Comparison of ENCODE assay signal across 9 mouse cellular contexts in genomic region chr5:52878847-52879246, GRCm38 (mm10). TPM values are rescaled to one million over a fixed set of nuclear protein-coding genes. Genes with fewer than 3 reads are reported as not detected.
DNase-seq lines count a peak whose midpoint lies in the region; ATAC-seq and TF ChIP-seq lines count a peak whose summit lies in the region.
"Had no signal": no experiment of that assay in that cellular context is flagged by ENCODE, and none has a peak within 500 bp of the region (broad histone marks: within the 10 kb centered on the region; RNA-seq: fewer than 3 reads in every experiment).

No protein-coding gene starts in this region.

- ATAC-seq in cerebellum, adult (ENCODE audit: insufficient number of reproducible peaks, low FRiP score, low TSS enrichment): peak; percentile 74; the same call in 1 of the 2 replicates
- peak; percentile 84 for ATAC-seq in forebrain, embryonic 15.5 days (replicated peaks)
- peak; percentile 78; the same call in 1 of the 2 replicates for ATAC-seq in hindbrain, postnatal 0 days

- peak; percentile 76 for TF ChIP-seq CTCF in hindbrain, postnatal 0 days (IDR thresholded peaks at IDR 0.05; ENCODE audit: low read depth)

- 4% methylated on average over 10 of the region's 14 CpGs for WGBS in forebrain, embryonic 15.5 days
- WGBS in hindbrain, postnatal 0 days: 8% methylated on average over 8 of the region's 14 CpGs

- H3K4me1 ChIP-seq in forebrain, embryonic 15.5 days: no peaks in the 10 kb centered on the region
- no peaks in the 10 kb centered on the region for H3K4me1 ChIP-seq in hindbrain, postnatal 0 days (ENCODE audit: insufficient read depth, low read length)
- H3K4me1 ChIP-seq in megakaryocyte, embryonic 14.5 days: no peaks in the 10 kb centered on the region
- H3K4me1 ChIP-seq: limb, embryonic 15.5 days had no signal

- H3K9me3 ChIP-seq in forebrain, embryonic 15.5 days: no peaks in the 10 kb centered on the region
- H3K9me3 ChIP-seq in hindbrain, postnatal 0 days (ENCODE audit: low read length): no peaks in the 10 kb centered on the region
- peaks cover 7% of the 10 kb centered on the region; the same call in 1 of the 2 replicates for H3K9me3 ChIP-seq in megakaryocyte, embryonic 14.5 days
- H3K9me3 ChIP-seq: limb, embryonic 15.5 days had no signal

- H3K4me2 ChIP-seq in forebrain, embryonic 15.5 days (replicated peaks): no peak overlapping the region
- no peak overlapping the region for H3K4me2 ChIP-seq in hindbrain, postnatal 0 days (ENCODE audit: low read depth, low read length)
- H3K4me2 ChIP-seq: limb, embryonic 15.5 days had no signal

- no peaks in the 10 kb centered on the region for H3K27me3 ChIP-seq in forebrain, embryonic 15.5 days
- H3K27me3 ChIP-seq in hindbrain, postnatal 0 days (ENCODE audit: insufficient read depth, low read length): no peaks in the 10 kb centered on the region
- H3K27me3 ChIP-seq in megakaryocyte, embryonic 14.5 days (replicated peaks): peaks cover 19% of the 10 kb centered on the region
- H3K27me3 ChIP-seq: limb, embryonic 15.5 days had no signal

- H3K36me3 ChIP-seq in forebrain, embryonic 15.5 days: no peaks in the 10 kb centered on the region
- no peaks in the 10 kb centered on the region for H3K36me3 ChIP-seq in hindbrain, postnatal 0 days (ENCODE audit: insufficient read depth, low read length)
- no peaks in the 10 kb centered on the region for H3K36me3 ChIP-seq in megakaryocyte, embryonic 14.5 days (replicated peaks; ENCODE audit: low read length)
- H3K36me3 ChIP-seq: limb, embryonic 15.5 days had no signal

- H3K4me3 ChIP-seq in forebrain, embryonic 15.5 days: no peak overlapping the region
- no peak overlapping the region for H3K4me3 ChIP-seq in hindbrain, postnatal 0 days (ENCODE audit: low read length)
- peak overlapping the region; percentile 39 for H3K4me3 ChIP-seq in megakaryocyte, embryonic 14.5 days (replicated peaks)
- H3K4me3 ChIP-seq: limb, embryonic 15.5 days had no signal

- H3K27ac ChIP-seq in forebrain, embryonic 15.5 days (replicated peaks): no peak overlapping the region
- no peak overlapping the region for H3K27ac ChIP-seq in hindbrain, postnatal 0 days
- H3K27ac ChIP-seq: limb, embryonic 15.5 days had no signal

- no peak overlapping the region for H3K9ac ChIP-seq in forebrain, embryonic 15.5 days (replicated peaks)
- no peak overlapping the region for H3K9ac ChIP-seq in hindbrain, postnatal 0 days (replicated peaks; ENCODE audit: low read length)
- H3K9ac ChIP-seq: limb, embryonic 15.5 days had no signal

- peak; percentile 38 to 79 for DNase-seq in adrenal gland, adult (ENCODE audit: inconsistent age in 2 of 2, low spot score in 1 of 2)
- DNase-seq in adrenal gland, postnatal 4 days (ENCODE audit: low spot score in 2 of 2): no peak
- DNase-seq in hindbrain, postnatal 0 days (ENCODE audit: low spot score): peak; percentile 86
- peak; percentile 28 to 68 for DNase-seq in layer of hippocampus, postnatal 25 days (ENCODE audit: extremely low spot score in 1 of 2, low spot score in 1 of 2)
- DNase-seq in right cerebral cortex, postnatal 25 days: peak; percentile 29

RNA-seq across cellular contexts. Expression of gene Anapc4, which starts 45.0 kb away (rescaled TPM):
- 10 to 100 TPM; 92.2 to 97.5 TPM for total RNA-seq in adrenal gland, postnatal 4 days (2021)
- polyA plus RNA-seq in forebrain, embryonic 15.5 days (2015; fragmentation: Nextera tagmentation; extraction: Ambion mirVana): 110 and 111 TPM in 2 replicates
- 45.8 and 48.8 TPM in 2 replicates for total RNA-seq in hindbrain, postnatal 0 days (2014; rRNA removed)
- polyA plus RNA-seq in hindbrain, postnatal 0 days (2015; fragmentation: Nextera tagmentation; extraction: Ambion mirVana): 73.8 and 77.5 TPM in 2 replicates
- total RNA-seq in layer of hippocampus, postnatal 25 days (2021): 10 to 100 TPM; 66.5 to 78.4 TPM
- polyA plus RNA-seq in megakaryocyte, embryonic 14.5 days (2012; ENCODE audit: insufficient read depth, low replicate concordance): 2.4 and 4.8 TPM in 2 replicates

Comparison
In these comparisons a context has a peak if more than half of its experiments do, and no peak if none do; other contexts are left out.
1. DNase-seq: peak in adrenal gland, adult (2 of 2), hindbrain, postnatal 0 days (single experiment), layer of hippocampus, postnatal 25 days (2 of 2) and right cerebral cortex, postnatal 25 days (single experiment); none in adrenal gland, postnatal 4 days (0 of 2).
2. Peak in every context shown above with its lines, with median percentiles within 50 percentile points of each other: ATAC-seq.